Mouse (Mus musculus) ES-E14 (cell line): ENCODE measurements around the gene Gtdc1. TPM values are rescaled to one million over a fixed set of nuclear protein-coding genes. Genes with fewer than 3 reads are reported as not detected.

Source experiments
- DNase-seq: peaks from one replicate; pipeline ENCODE4 v3.0.0-alpha.2; 2013; ENCODE audit warnings: low read depth, low spot score
- H3K27ac ChIP-seq: 2 replicates; pipeline ENCODE4 v1.5.1; 2012; ENCODE audit warnings: low read depth, mild to moderate bottlenecking, low read length, moderate library complexity, mixed read lengths; ENCODE audit not compliant: poor library complexity, insufficient read depth, severe bottlenecking
- H3K36me3 ChIP-seq: 2 replicates; pipeline ENCODE4 v1.6.1; 2012; ENCODE audit warnings: mild to moderate bottlenecking, low read length, moderate library complexity, mixed read lengths; ENCODE audit not compliant: control insufficient read depth, poor library complexity, insufficient read depth, severe bottlenecking
- H3K4me1 ChIP-seq, 2 experiments: fragments of 150-350 bp in 1 of 2; sonication (generic) in 1 of 2; 2 replicates each; pipeline ENCODE4 v1.6.1; 2012; ENCODE audit warnings: low read length in 2 of 2, mild to moderate bottlenecking in 1 of 2, mixed read lengths in 1 of 2; ENCODE audit not compliant: control insufficient read depth in 2 of 2, insufficient read depth in 2 of 2, poor library complexity in 1 of 2
- H3K4me3 ChIP-seq, 2 experiments: fragments of 150-350 bp in 1 of 2; sonication (generic) in 1 of 2; 2 replicates each; pipeline ENCODE4 v1.5.1; 2012; ENCODE audit warnings: low read length in 2 of 2, low read depth in 1 of 2, mild to moderate bottlenecking in 1 of 2, mixed read lengths in 1 of 2; ENCODE audit not compliant: insufficient read depth in 1 of 2, poor library complexity in 1 of 2, severe bottlenecking in 1 of 2
- H3K9ac ChIP-seq: 2 replicates; pipeline ENCODE4 v1.6.1; 2012; ENCODE audit warnings: low read depth, mild to moderate bottlenecking, low read length, mixed read lengths; ENCODE audit not compliant: poor library complexity, insufficient read depth, severe bottlenecking
- H3K9me3 ChIP-seq: fragments of 150-350 bp; sonication (generic); 2 replicates; pipeline ENCODE4 v1.6.1; 2012; ENCODE audit warnings: low read depth, mild to moderate bottlenecking, low read length; ENCODE audit not compliant: control insufficient read depth, insufficient read depth
- CHD2 ChIP-seq: IDR thresholded peaks from 2 replicates; pipeline ENCODE4 v1.6.1; 2014; ENCODE audit warnings: mild to moderate bottlenecking, low read depth, low read length, inconsistent platforms
- HCFC1 ChIP-seq: IDR thresholded peaks from 2 replicates; pipeline ENCODE4 v1.6.1; 2012; ENCODE audit warnings: low read length, inconsistent platforms, borderline replicate concordance; ENCODE audit not compliant: insufficient read depth
- MAFK ChIP-seq: IDR thresholded peaks from 2 replicates; pipeline ENCODE4 v1.6.1; 2014; ENCODE audit warnings: mild to moderate bottlenecking, low read depth, low read length, inconsistent platforms; ENCODE audit not compliant: insufficient read depth
- ZC3H11A ChIP-seq: IDR thresholded peaks from 2 replicates; pipeline ENCODE4 v1.6.1; 2012; ENCODE audit warnings: low read depth, mild to moderate bottlenecking, inconsistent platforms, low read length, borderline replicate concordance
- ZNF384 ChIP-seq: IDR thresholded peaks from 2 replicates; pipeline ENCODE4 v1.6.1; 2012; ENCODE audit warnings: low read depth, low read length, inconsistent platforms
- in situ Hi-C, 2 experiments: fragments of 600-800 bp; cut with MboI; formaldehyde crosslinking; loops; one replicate each; pipeline ENCODE4 v1.15.1; 2025; ENCODE audit warnings: low sequenced_read_pairs in 2 of 2, inconsistent platforms in 1 of 2; ENCODE audit not compliant: unreplicated experiment in 2 of 2
- total RNA-seq: library from RNA; depleted of rRNA; stranded (reverse); fragments of 300-350 nt; gene quantifications from 2 replicates; pipeline ENCODE4 v1.2.3, GENCODE M21; 2012

The Gtdc1 gene
- total RNA-seq, 1 experiment, result 11.2 TPM

DNA sequence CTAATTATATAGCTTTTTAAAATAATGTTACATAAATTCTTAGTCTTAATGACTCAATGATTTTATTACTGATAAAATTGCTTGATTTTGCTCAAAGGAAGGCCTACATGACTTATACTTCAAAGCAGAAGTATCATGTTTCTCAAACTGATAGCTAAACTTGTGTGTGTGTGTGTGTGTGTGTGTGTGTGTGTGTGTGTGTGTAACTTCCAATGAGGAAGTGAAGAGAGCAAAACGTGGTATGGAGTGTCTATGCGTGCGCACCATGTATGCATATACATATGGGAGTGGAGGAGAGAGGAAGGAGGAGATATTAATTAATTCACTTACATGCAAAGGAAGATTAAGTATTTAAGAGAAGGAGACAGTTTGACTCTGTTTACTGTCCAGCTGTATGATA, 100.8 kb downstream of the Gtdc1 start:
- TF ChIP-seq ZNF384 (no peak), HCFC1 (no peak)
- Histone ChIP-seq H3K4me3 (no peak overlapping the region), H3K4me1 (peaks cover 0 to 8% of the 10 kb centered on the region in 2 experiments; a peak in 2 of 4 replicates), H3K9ac (no peak overlapping the region), H3K36me3 (no peaks in the 10 kb centered on the region), H3K27ac (no peak overlapping the region), H3K9me3 (no peaks in the 10 kb centered on the region)
- DNase-seq, result no peak
- in situ Hi-C loops, result no loop called here

GRCm38 (mm10) chr2:44817787-44818186, 109.7 kb downstream of the Gtdc1 start:
- in situ Hi-C loops, result no loop called here
- TF ChIP-seq ZC3H11A (no peak), CHD2 (no peak), MAFK (no peak), HCFC1 (no peak), ZNF384 (no peak)
- no peaks in the 10 kb centered on the region for H3K4me1 ChIP-seq

DNA sequence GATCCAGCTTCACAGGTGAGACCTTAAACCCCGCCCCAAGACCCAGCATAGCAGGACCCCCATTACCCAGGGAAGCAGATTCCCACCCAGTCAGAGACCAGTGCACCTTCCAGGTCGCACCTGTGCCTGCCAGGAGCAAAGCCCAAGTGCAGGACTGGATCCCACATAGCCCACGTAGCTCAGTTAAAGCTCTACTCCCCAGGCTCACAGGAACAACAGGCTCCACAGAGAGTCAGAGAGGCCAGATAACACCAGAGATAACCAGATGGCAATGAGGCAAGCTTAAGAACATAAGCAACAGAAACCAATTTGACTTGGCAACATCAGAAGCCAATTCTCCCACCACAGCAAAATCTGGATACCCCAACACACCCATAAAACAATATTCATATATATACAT, 113.7 kb downstream of the Gtdc1 start:
- Histone ChIP-seq H3K9me3 (no peaks in the 10 kb centered on the region), H3K27ac (no peak overlapping the region), H3K4me1 (no peaks in the 10 kb centered on the region), H3K4me3 (no peak overlapping the region), H3K36me3 (no peaks in the 10 kb centered on the region), H3K9ac (no peak overlapping the region)
- DNase-seq, result no peak
- TF ChIP-seq HCFC1 (no peak), CHD2 (no peak), ZNF384 (no peak), MAFK (no peak), ZC3H11A (no peak)
- in situ Hi-C loops, result no loop called here

More at GRCm38 (mm10) chr2:44817787-44818186, 109.7 kb downstream of the Gtdc1 start:
- Histone ChIP-seq H3K4me3 (no peak overlapping the region), H3K9ac (no peak overlapping the region), H3K9me3 (no peaks in the 10 kb centered on the region), H3K36me3 (no peaks in the 10 kb centered on the region), H3K27ac (no peak overlapping the region)
- no peak for DNase-seq

DNA sequence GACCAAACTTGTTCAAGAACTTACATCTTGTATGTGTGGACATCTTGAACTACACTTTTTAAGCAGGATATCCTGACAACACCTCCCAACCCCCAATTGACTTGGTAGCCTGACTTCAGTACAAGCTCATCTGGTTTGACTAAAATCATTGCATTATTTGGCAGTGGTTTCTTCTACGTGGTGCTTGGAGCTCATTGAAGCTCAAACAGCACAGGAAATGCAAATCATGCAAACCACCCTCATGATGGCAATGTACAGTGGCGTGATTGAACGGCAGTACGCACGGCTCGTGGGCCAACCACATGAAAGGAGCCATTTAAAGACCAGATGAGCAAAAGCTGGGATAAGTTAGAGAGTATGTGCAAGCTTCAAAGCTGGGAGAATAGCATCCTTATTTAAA, 123.0 kb downstream of the Gtdc1 start:
- H3K4me3 ChIP-seq, result no peak overlapping the region
- H3K4me1 ChIP-seq, result no peaks in the 10 kb centered on the region
- no peaks in the 10 kb centered on the region for H3K36me3 ChIP-seq
- H3K9ac ChIP-seq, result no peak overlapping the region
- H3K9me3 ChIP-seq, result no peaks in the 10 kb centered on the region
- in situ Hi-C loops, result no loop called here
- H3K27ac ChIP-seq, result no peak overlapping the region
- TF ChIP-seq ZNF384 (no peak), MAFK (no peak), ZC3H11A (no peak), CHD2 (no peak), HCFC1 (no peak)
- DNase-seq, result no peak

- no peak overlapping the region for H3K9ac ChIP-seq
- in situ Hi-C loops, result no loop called here
- no peaks in the 10 kb centered on the region for H3K36me3 ChIP-seq
- no peaks in the 10 kb centered on the region for H3K4me1 ChIP-seq
- no peak overlapping the region for H3K4me3 ChIP-seq
- no peak overlapping the region for H3K27ac ChIP-seq
- no peak for TF ChIP-seq HCFC1
- TF ChIP-seq CHD2, result no peak
- no peak for TF ChIP-seq ZNF384
- TF ChIP-seq ZC3H11A, result no peak
- no peaks in the 10 kb centered on the region for H3K9me3 ChIP-seq
- no peak for DNase-seq
Measured at GRCm38 (mm10) chr2:44801361-44801760, 126.1 kb downstream of the Gtdc1 start.
